Mouse (Mus musculus) liver (tissue): ENCODE results near the gene P2rx2.

ENCODE experiments used
- DNase-seq: peaks from one replicate; pipeline ENCODE4 v3.0.0-alpha.2; 2020; ENCODE audit warnings: mixed read lengths

Gene P2rx2

DNA sequence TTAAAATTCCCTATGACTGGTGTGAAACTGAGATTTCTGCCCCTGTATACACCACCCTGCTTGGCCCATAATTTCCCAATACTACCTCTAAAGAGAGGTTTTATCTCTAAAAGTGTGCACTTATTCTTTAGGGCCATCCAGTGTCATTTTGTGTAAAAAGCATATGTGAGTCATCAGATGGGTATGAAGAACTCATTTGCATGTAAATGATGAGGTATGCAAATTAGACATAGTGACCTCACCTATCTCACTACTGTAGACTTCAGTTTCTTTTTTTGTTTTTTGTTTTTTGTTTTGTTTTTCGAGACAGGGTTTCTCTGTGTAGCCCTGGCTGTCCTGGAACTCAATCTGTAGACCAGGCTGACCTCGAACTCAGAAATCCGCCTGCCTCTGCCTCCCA, 29.9 kb downstream of the P2rx2 start:
- no peak for DNase-seq

DNA sequence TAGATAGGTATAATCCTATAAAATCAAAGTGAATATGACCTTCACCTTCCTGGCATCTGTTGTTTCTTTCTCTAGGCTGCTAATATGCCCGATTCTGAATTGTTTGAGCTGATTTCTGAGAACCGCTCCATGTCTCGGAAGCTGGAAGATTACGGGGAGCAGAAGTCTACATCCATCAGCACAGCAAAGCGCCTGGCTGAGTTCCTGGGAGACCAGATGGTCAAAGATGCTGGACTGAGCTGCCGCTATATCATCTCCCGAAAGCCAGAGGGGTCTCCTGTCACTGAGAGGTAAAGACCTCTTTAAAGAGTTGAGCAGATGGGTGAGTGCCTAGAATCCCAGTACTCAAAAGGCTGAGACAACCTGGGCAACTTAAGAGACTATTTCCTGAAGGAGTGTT, 34.2 kb downstream of the P2rx2 start:
- no peak for DNase-seq

GRCm38 (mm10) chr5:110300591-110300990, 42.4 kb downstream of the P2rx2 start:
- no peak for DNase-seq

DNA sequence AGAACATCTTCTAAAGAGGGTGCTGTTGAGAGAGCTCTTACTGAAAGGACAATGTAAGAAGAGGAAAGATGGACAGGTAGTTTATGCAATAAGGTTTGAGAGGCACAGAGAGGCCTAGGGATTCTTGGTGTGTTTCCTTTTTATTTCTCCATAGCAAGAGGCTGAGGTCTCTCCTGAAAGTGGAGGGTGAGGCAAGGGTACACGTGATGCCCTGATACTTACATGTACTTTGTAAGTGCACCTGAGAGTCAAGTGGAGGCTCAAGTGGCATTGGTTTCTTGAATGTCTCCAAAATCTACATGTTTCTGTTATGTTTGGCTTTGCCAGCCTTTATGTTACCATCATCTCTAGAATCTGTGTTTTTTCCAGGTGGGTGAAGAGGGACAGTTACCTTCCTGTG, 46.4 kb downstream of the P2rx2 start:
- no peak for DNase-seq

DNA sequence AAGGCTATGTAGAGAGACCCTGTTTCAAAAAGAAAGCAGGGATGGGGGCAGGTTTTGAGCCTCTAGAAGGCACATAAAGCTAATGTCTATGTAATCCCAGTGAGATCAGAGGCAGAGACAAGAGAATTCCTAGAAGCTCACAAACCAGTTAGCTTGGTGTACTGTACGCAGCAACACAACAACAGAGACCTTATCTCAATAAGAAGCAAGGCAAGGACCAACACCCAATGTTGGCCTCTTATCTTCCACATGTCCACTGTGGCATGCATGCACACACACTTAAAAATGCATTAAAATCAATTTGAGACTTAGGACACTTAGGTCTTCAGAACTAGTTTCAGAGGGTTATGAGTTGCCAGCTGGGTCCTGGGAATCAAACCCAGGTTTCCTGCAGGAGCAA, 51.4 kb downstream of the P2rx2 start:
- no peak for DNase-seq
